Mouse (Mus musculus) liver, embryonic 14.5 days (tissue): ENCODE data around the gene Slc6a13. TPM values are rescaled to one million over a fixed set of nuclear protein-coding genes. Genes with fewer than 3 reads are reported as not detected.

ENCODE experiments used
- ATAC-seq: fragments of 200-750 bp; cut with Nextera tagmentation; 2 replicates; pipeline ENCODE4 v1.8.0; 2017; ENCODE audit warnings: moderate number of reproducible peaks, mild to moderate bottlenecking, moderate library complexity; ENCODE audit not compliant: insufficient read depth
- DNase-seq, 3 experiments: peaks; one replicate each; pipeline ENCODE4 v3.0.0-alpha.2; 2012 to 2013; ENCODE audit warnings: low read depth in 3 of 3, low spot score in 3 of 3
- H3K27ac ChIP-seq: fragments of 300-500 bp; sonication (generic); 2 replicates; pipeline ENCODE4 v1.5.1; 2014; ENCODE audit warnings: moderate library complexity, mild to moderate bottlenecking, control low read depth, inconsistent platforms
- H3K27me3 ChIP-seq: fragments of 300-500 bp; sonication (generic); 2 replicates; pipeline ENCODE4 v1.6.1; 2014; ENCODE audit warnings: mild to moderate bottlenecking, low read length, moderate library complexity; ENCODE audit not compliant: control insufficient read depth, insufficient read depth
- H3K36me3 ChIP-seq: fragments of 300-500 bp; sonication (generic); replicated peaks from 2 replicates; pipeline ENCODE4 v1.6.1; 2014; ENCODE audit warnings: low read depth; ENCODE audit not compliant: control insufficient read depth, insufficient read depth
- H3K4me1 ChIP-seq, 2 experiments: fragments of 200-500 bp in 1 of 2; fragments of 300-500 bp in 1 of 2; sonication (generic) in 1 of 2; replicated peaks; 2 replicates each; pipeline ENCODE4 v1.6.1; 2012 to 2014; ENCODE audit warnings: antibody characterized with exemption in 1 of 2, inconsistent platforms in 1 of 2, low read length in 1 of 2; ENCODE audit not compliant: control insufficient read depth in 2 of 2, insufficient read depth in 2 of 2
- H3K4me2 ChIP-seq: fragments of 300-500 bp; sonication (generic); 2 replicates; pipeline ENCODE4 v1.6.1; 2014; ENCODE audit warnings: low read depth, mild to moderate bottlenecking, control low read depth, moderate library complexity
- H3K4me3 ChIP-seq, 2 experiments: fragments of 200-500 bp in 1 of 2; fragments of 300-500 bp in 1 of 2; sonication (generic) in 1 of 2; 2 replicates each; pipeline ENCODE4 v1.5.1; 2012 to 2014; ENCODE audit warnings: low read depth in 2 of 2, low read length in 2 of 2, mild to moderate bottlenecking in 2 of 2, control low read depth in 1 of 2, inconsistent platforms in 1 of 2, moderate library complexity in 1 of 2; ENCODE audit not compliant: insufficient read depth in 1 of 2
- H3K9ac ChIP-seq: fragments of 300-500 bp; sonication (generic); replicated peaks from 2 replicates; pipeline ENCODE4 v1.6.1; 2014; ENCODE audit warnings: mild to moderate bottlenecking, control low read depth, moderate library complexity
- H3K9me3 ChIP-seq: fragments of 300-500 bp; sonication (generic); 2 replicates; pipeline ENCODE4 v1.6.1; 2016; ENCODE audit warnings: low read length, mixed read lengths; ENCODE audit not compliant: control insufficient read depth
- CTCF ChIP-seq: IDR thresholded peaks from 2 replicates; pipeline ENCODE4 v1.5.1; 2016; ENCODE audit warnings: antibody characterized with exemption, low read depth, control low read depth
- EP300 ChIP-seq: IDR thresholded peaks from 2 replicates; pipeline ENCODE4 v1.6.1; 2016; ENCODE audit warnings: antibody characterized with exemption, low read depth
- WGBS: fragments of 180-500 bp; shearing (Covaris S2); extraction: QIAGEN DNeasy Blood & Tissue Kit; methylation state at CpG from one replicate; pipeline ENCODE4 v1.1.7; 2014; ENCODE audit not compliant: insufficient replicate concordance; 5-methylcytosine and 5-hydroxymethylcytosine counted together
- polyA plus RNA-seq, 2 experiments: library from polyadenylated mRNA; depleted of rRNA in 1 of 2; stranded (reverse) in 1 of 2; unstranded in 1 of 2; fragments of >200 nt; fragmentation: Nextera tagmentation in 1 of 2; extraction: Ambion mirVana in 1 of 2; gene quantifications; 2 replicates each; pipeline versions ENCODE4 v1.2.1 to v1.2.3; 2012 to 2014

Slc6a13 gene
- polyA plus RNA-seq, 2 experiments = 14.9 to 19.3 TPM

- ATAC-seq (no peak), DNase-seq (no peak)
- Histone ChIP-seq H3K9ac (no peak overlapping the region), H3K9me3 (no peaks in the 10 kb centered on the region), H3K4me1 (peaks cover 2 to 5% of the 10 kb centered on the region in 2 experiments; a peak in 3 of 4 replicates), H3K4me2 (no peak overlapping the region), H3K27me3 (no peaks in the 10 kb centered on the region), H3K36me3 (no peaks in the 10 kb centered on the region), H3K4me3 (no peak overlapping the region), H3K27ac (no peak overlapping the region)
- WGBS = 42% methylated on average over 6 of the region's 6 CpGs
- no peak for TF ChIP-seq EP300
- no peak for TF ChIP-seq CTCF
Measured at GRCm38 (mm10) chr6:121341650-121342049, 41.6 kb downstream of the Slc6a13 start.

GRCm38 (mm10) chr6:121343026-121343770 is 43.2 kb downstream of the Slc6a13 start, which contains the start of gene Slc6a12:
Slc6a12 (plus strand) TSS chr6:121343076.
- TF ChIP-seq EP300 = no peak
- no peak for TF ChIP-seq CTCF
- H3K36me3 ChIP-seq = no peaks in the 10 kb centered on the region
- no peaks in the 10 kb centered on the region for H3K9me3 ChIP-seq
- no peak within 1 kb of the TSS for H3K4me2 ChIP-seq
- no peak within 1 kb of the TSS for H3K4me3 ChIP-seq
- H3K4me1 ChIP-seq = peaks cover 0 to 5% of the 10 kb centered on the region in 2 experiments; a peak in 1 of 4 replicates
- no peaks in the 10 kb centered on the region for H3K27me3 ChIP-seq
- no peak within 1 kb of the TSS for H3K27ac ChIP-seq
- no peak for ATAC-seq
- no peak for DNase-seq
- 55% methylated on average over 15 of the region's 15 CpGs for WGBS
- no peak within 1 kb of the TSS for H3K9ac ChIP-seq

DNA sequence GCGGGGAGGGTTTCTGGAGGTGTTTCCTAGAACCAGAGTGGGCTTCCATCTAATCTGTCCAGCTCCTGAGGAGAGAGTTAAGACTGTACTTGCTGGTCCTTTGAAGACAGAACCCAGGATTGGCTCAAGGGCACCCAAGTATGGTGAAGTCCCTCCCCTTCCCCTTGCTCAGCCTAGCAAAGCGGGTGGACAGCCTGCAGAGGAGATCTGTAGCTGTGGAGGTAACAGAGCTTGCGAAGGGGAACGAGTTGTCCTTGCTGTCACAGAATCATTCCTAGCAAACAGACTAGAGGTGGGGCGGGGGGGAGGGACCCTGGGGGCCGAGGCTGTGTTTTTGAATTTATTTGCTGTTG is 43.7 kb downstream of the Slc6a13 start:
- H3K4me1 ChIP-seq = peaks cover 0 to 5% of the 10 kb centered on the region in 2 experiments; a peak in 1 of 4 replicates
- H3K4me3 ChIP-seq = no peak overlapping the region
- TF ChIP-seq CTCF (no peak), EP300 (no peak)
- H3K36me3 ChIP-seq = no peaks in the 10 kb centered on the region
- no peak for DNase-seq
- H3K4me2 ChIP-seq = no peak overlapping the region
- no peaks in the 10 kb centered on the region for H3K9me3 ChIP-seq
- WGBS = 38% methylated on average over 6 of the region's 6 CpGs
- ATAC-seq = no peak
- no peaks in the 10 kb centered on the region for H3K27me3 ChIP-seq
- no peak overlapping the region for H3K27ac ChIP-seq
- no peak overlapping the region for H3K9ac ChIP-seq

DNA sequence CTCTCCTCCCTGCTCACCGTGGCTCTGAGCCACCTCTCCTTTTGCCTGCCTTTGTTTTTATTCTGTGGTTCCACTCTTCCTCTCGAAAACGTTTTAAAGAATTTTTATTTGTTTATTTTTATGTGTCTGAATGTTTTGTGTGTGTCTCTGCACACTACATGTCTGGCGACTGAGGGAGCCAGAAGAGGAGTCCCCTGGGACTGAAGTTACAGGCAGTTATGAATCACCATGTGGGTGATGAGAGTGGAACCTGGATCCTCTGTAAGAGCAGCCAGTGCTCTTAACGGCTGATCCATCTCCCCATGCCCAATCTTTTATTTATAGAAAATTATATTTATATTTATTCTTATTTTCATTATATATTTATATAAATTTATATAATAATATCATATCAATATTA is 44.3 kb downstream of the Slc6a13 start:
- 56% methylated on average over 5 of the region's 5 CpGs for WGBS

GRCm38 (mm10) chr6:121346428-121346827 is 46.4 kb downstream of the Slc6a13 start:
- H3K27me3 ChIP-seq = no peaks in the 10 kb centered on the region
- DNase-seq (peak in 1 of 3 experiments; percentile 16), ATAC-seq (peak; percentile 66)
- no peak for TF ChIP-seq CTCF
- TF ChIP-seq EP300 = no peak
- 39% methylated on average over 8 of the region's 8 CpGs for WGBS
- peak overlapping the region; percentile 26; the same call in 1 of the 2 replicates for H3K4me2 ChIP-seq
- no peaks in the 10 kb centered on the region for H3K9me3 ChIP-seq
- no peak overlapping the region for H3K27ac ChIP-seq
- H3K36me3 ChIP-seq = no peaks in the 10 kb centered on the region
- H3K4me3 ChIP-seq = no peak overlapping the region
- H3K4me1 ChIP-seq = peaks cover 0 to 5% of the 10 kb centered on the region in 2 experiments; a peak in 1 of 4 replicates
- no peak overlapping the region for H3K9ac ChIP-seq

More for the DNA sequence above, 44.3 kb downstream of the Slc6a13 start:
- no peak overlapping the region for H3K4me3 ChIP-seq
- no peak overlapping the region for H3K4me2 ChIP-seq
- DNase-seq = no peak
- no peak overlapping the region for H3K27ac ChIP-seq
- ATAC-seq = no peak
- H3K27me3 ChIP-seq = no peaks in the 10 kb centered on the region
- H3K36me3 ChIP-seq = no peaks in the 10 kb centered on the region
- no peak overlapping the region for H3K9ac ChIP-seq
- TF ChIP-seq CTCF (no peak), EP300 (no peak)
- no peaks in the 10 kb centered on the region for H3K9me3 ChIP-seq
- H3K4me1 ChIP-seq = peaks cover 0 to 5% of the 10 kb centered on the region in 2 experiments; a peak in 1 of 4 replicates
